In genomic region chr4:119247462-119248235, GRCm38 (mm10) we compare ENCODE assay signal across 8 mouse cellular contexts. TPM values are rescaled to one million over a fixed set of nuclear protein-coding genes. Genes with fewer than 3 reads are reported as not detected.
DNase-seq lines count a peak whose midpoint lies in the region; ATAC-seq and TF ChIP-seq lines count a peak whose summit lies in the region.

No protein-coding gene starts in this region.

- CTCF ChIA-PET in Patski (lab: Charles Lee) = interaction anchor here (0.9 to 3.1 kb wide), 9 partner anchors 8 to 131 kb away, joined by 3 to 17 read pairs (median 4); partner anchors contain the start of genes AU022252 and P3h1

- in situ Hi-C loops in Patski (cut with MboI; ENCODE audit: low pct_unique_long_range_greater_than_20kb) = loop anchor here (5.0 to 10.0 kb wide), 4 partner anchors 45 to 417 kb away; partner anchors contain the start of genes Foxj3, Frg2f1 and Ybx1

- peaks cover 41% of the 10 kb centered on the region for H3K36me3 ChIP-seq in hindbrain, embryonic 14.5 days (replicated peaks; ENCODE audit: control insufficient read depth, insufficient read depth)

- POLR2A ChIA-PET in Patski (lab: Charles Lee) = interaction anchor here (0.6 kb wide), 1 partner anchor 10 kb away, joined by 3 read pairs; no protein-coding TSS in a partner anchor

- no peaks in the 10 kb centered on the region for H3K9me3 ChIP-seq in hindbrain, embryonic 14.5 days (ENCODE audit: control insufficient read depth, low read length)

- ATAC-seq in Patski = peak; percentile 41
- peak; percentile 67 for ATAC-seq in hindbrain, embryonic 14.5 days (ENCODE audit: low FRiP score)
- no peak for ATAC-seq in monocyte, adult 5-6 weeks (replicated peaks; ENCODE audit: insufficient number of reproducible peaks, low FRiP score, low TSS enrichment, poor library complexity, severe bottlenecking)

- DNase-seq in Patski (ENCODE audit: low read depth, low spot score) = no peak
- peak; percentile 50 for DNase-seq in c-Kit-positive CD71-positive TER-119-positive erythroid progenitor cells, embryonic 14.5 days (ENCODE audit: low spot score)
- peak; percentile 84 for DNase-seq in gastrocnemius, adult 2 months
- DNase-seq in hindbrain, embryonic 14.5 days (ENCODE audit: low spot score) = peak; percentile 63
- DNase-seq in left cerebral cortex, adult 2 months (ENCODE audit: extremely low spot score in 1 of 2, low spot score in 2 of 2) = peak; percentile 74 to 77
- peak; percentile 48 for DNase-seq in mesoderm, embryonic 11.5 days (ENCODE audit: low read depth, low spot score)
- DNase-seq in skeletal muscle tissue, adult 2 months (ENCODE audit: low read depth, low spot score) = peak; percentile 44

- 22% methylated on average over 13 of the region's 13 CpGs for WGBS in hindbrain, embryonic 14.5 days

- no peak for TF ChIP-seq CTCF in Patski (IDR thresholded peaks at IDR 0.05)
- TF ChIP-seq CTCF in gastrocnemius, adult 2 months (IDR thresholded peaks at IDR 0.05) = peak; percentile 88
- TF ChIP-seq CTCF in left cerebral cortex, adult 2 months (IDR thresholded peaks at IDR 0.05) = peak; percentile 77

- intact Hi-C loops in gastrocnemius, adult 2 months (cut with DNase I) = loop anchor here (2.0 to 5.0 kb wide), 4 partner anchors 45 to 420 kb away; partner anchors contain the start of gene Ybx1
- intact Hi-C loops in left cerebral cortex, adult 2 months (cut with DNase I) = loop anchor here (5.0 to 10.0 kb wide), 4 partner anchors 167 to 877 kb away; partner anchors contain the start of gene Ccdc30

- peak overlapping the region; percentile 37 for H3K4me3 ChIP-seq in gastrocnemius, adult 2 months
- no peak overlapping the region for H3K4me3 ChIP-seq in hindbrain, embryonic 14.5 days (replicated peaks; ENCODE audit: low read length)
- no peak overlapping the region for H3K4me3 ChIP-seq in left cerebral cortex, adult 2 months

- H3K27ac ChIP-seq in gastrocnemius, adult 2 months = peak overlapping the region; percentile 83
- H3K27ac ChIP-seq in hindbrain, embryonic 14.5 days = 0 out of 2 replicates have a peak overlapping the region, but pooled peaks have one; percentile 20
- H3K27ac ChIP-seq in left cerebral cortex, adult 2 months = 0 out of 2 replicates have a peak overlapping the region, but pooled peaks have one; percentile 44

- H3K27me3 ChIP-seq in Patski = no peaks in the 10 kb centered on the region
- no peaks in the 10 kb centered on the region for H3K27me3 ChIP-seq in hindbrain, embryonic 14.5 days (ENCODE audit: control insufficient read depth, insufficient read depth, low read length)

- H3K4me2 ChIP-seq in hindbrain, embryonic 14.5 days (replicated peaks) = no peak overlapping the region

- peaks cover 8% of the 10 kb centered on the region; the same call in 1 of the 2 replicates for H3K4me1 ChIP-seq in hindbrain, embryonic 14.5 days (replicated peaks; ENCODE audit: control insufficient read depth, insufficient read depth, low read length)

- H3K9ac ChIP-seq in hindbrain, embryonic 14.5 days = no peak overlapping the region

RNA-seq across cellular contexts. Expression of gene Cldn19, which starts 7.6 kb away (rescaled TPM):
- polyA plus RNA-seq in Patski (2021) = 7.1 TPM
- total RNA-seq in gastrocnemius, adult 2 months (2021) = 1 to 10 TPM in 1 of 2 experiments, under 1 TPM in 1; 0.86 to 1.1 TPM
- polyA plus RNA-seq in hindbrain, embryonic 14.5 days (2014; fragmentation: Nextera tagmentation; extraction: Ambion mirVana) = 1.1 and 1.4 TPM in 2 replicates
- total RNA-seq in left cerebral cortex, adult 2 months (2021) = under 1 TPM; 0.18 to 0.30 TPM
- not detected in 3 replicates for total RNA-seq in monocyte, adult 5-6 weeks (2017)

RNA-seq across cellular contexts. Expression of gene P3h1, which starts 14.9 kb away (rescaled TPM):
- 45.3 TPM for polyA plus RNA-seq in Patski (2021)
- 10 to 100 TPM in 1 of 2 experiments, 1 to 10 TPM in 1; 9.6 to 12.7 TPM for total RNA-seq in gastrocnemius, adult 2 months (2021)
- polyA plus RNA-seq in hindbrain, embryonic 14.5 days (2014; fragmentation: Nextera tagmentation; extraction: Ambion mirVana) = 10.9 and 12.7 TPM in 2 replicates
- 1 to 10 TPM; 8.0 to 8.9 TPM for total RNA-seq in left cerebral cortex, adult 2 months (2021)
- 0.48 to 1.8 TPM (median 0.53 TPM) in 3 replicates for total RNA-seq in monocyte, adult 5-6 weeks (2017)

RNA-seq across cellular contexts. Expression of gene AU022252, which starts 15.1 kb away (rescaled TPM):
- 12.3 TPM for polyA plus RNA-seq in Patski (2021)
- 10 to 100 TPM; 27.8 to 29.7 TPM for total RNA-seq in gastrocnemius, adult 2 months (2021)
- 26.3 and 28.2 TPM in 2 replicates for polyA plus RNA-seq in hindbrain, embryonic 14.5 days (2014; fragmentation: Nextera tagmentation; extraction: Ambion mirVana)
- 10 to 100 TPM; 28.5 to 30.4 TPM for total RNA-seq in left cerebral cortex, adult 2 months (2021)
- 3.5 to 10.4 TPM (median 4.1 TPM) in 3 replicates for total RNA-seq in monocyte, adult 5-6 weeks (2017)

RNA-seq across cellular contexts. Expression of gene Tmem269, which starts 29.6 kb away (rescaled TPM):
- not detected for polyA plus RNA-seq in Patski (2021)
- total RNA-seq in gastrocnemius, adult 2 months (2021) = not detected
- polyA plus RNA-seq in hindbrain, embryonic 14.5 days (2014; fragmentation: Nextera tagmentation; extraction: Ambion mirVana) = 0.25 TPM in 1 of 2 replicates, not detected in the other
- total RNA-seq in left cerebral cortex, adult 2 months (2021) = under 1 TPM; 0.44 to 0.57 TPM
- not detected in 3 replicates for total RNA-seq in monocyte, adult 5-6 weeks (2017)

RNA-seq across cellular contexts. Expression of gene Ybx1, which starts 46.8 kb away (rescaled TPM):
- polyA plus RNA-seq in Patski (2021) = 590 TPM
- 100 to 1,000 TPM; 664 to 696 TPM for total RNA-seq in gastrocnemius, adult 2 months (2021)
- 1,089 and 1,212 TPM in 2 replicates for polyA plus RNA-seq in hindbrain, embryonic 14.5 days (2014; fragmentation: Nextera tagmentation; extraction: Ambion mirVana)
- 100 to 1,000 TPM; 191 to 223 TPM for total RNA-seq in left cerebral cortex, adult 2 months (2021)
- 567 to 614 TPM (median 607 TPM) in 3 replicates for total RNA-seq in monocyte, adult 5-6 weeks (2017)

Comparison
In these comparisons a context has a peak if more than half of its experiments do, and no peak if none do; other contexts are left out.
1. H3K27ac ChIP-seq: peak in every context shown above with its lines; median percentile 83 in gastrocnemius, adult 2 months; 44 in left cerebral cortex, adult 2 months; 20 in hindbrain, embryonic 14.5 days.